Comparison of ENCODE assay signal across 16 mouse cellular contexts in genomic region chr1:82132536-82132935, GRCm38 (mm10).
"Had no signal": no experiment of that assay in that cellular context is flagged by ENCODE, and none has a peak within 500 bp of the region (broad histone marks: within the 10 kb centered on the region; RNA-seq: fewer than 3 reads in every experiment).

No protein-coding gene starts in this region.

- H3K27ac ChIP-seq: midbrain, embryonic 13.5 days; midbrain, embryonic 15.5 days; neural tube, embryonic 12.5 days had no signal

- H3K27me3 ChIP-seq: megakaryocyte, embryonic 14.5 days; midbrain, embryonic 13.5 days; midbrain, embryonic 15.5 days; neural tube, embryonic 12.5 days had no signal

- H3K4me3 ChIP-seq: megakaryocyte, embryonic 14.5 days; midbrain, embryonic 13.5 days; midbrain, embryonic 15.5 days; neural tube, embryonic 12.5 days had no signal

- H3K4me1 ChIP-seq: megakaryocyte, embryonic 14.5 days; midbrain, embryonic 13.5 days; neural tube, embryonic 12.5 days had no signal

- H3K9me3 ChIP-seq: megakaryocyte, embryonic 14.5 days; midbrain, embryonic 13.5 days; midbrain, embryonic 15.5 days; neural tube, embryonic 12.5 days had no signal

- H3K4me2 ChIP-seq: lung, embryonic 14.5 days; midbrain, embryonic 11.5 days; midbrain, embryonic 13.5 days; midbrain, embryonic 15.5 days; neural tube, embryonic 12.5 days had no signal

- H3K9ac ChIP-seq: lung, embryonic 14.5 days; midbrain, embryonic 13.5 days; midbrain, embryonic 15.5 days; neural tube, embryonic 12.5 days had no signal

- ATAC-seq: midbrain, embryonic 13.5 days; midbrain, embryonic 15.5 days had no signal

- DNase-seq: lung, adult 18-20 months; lung, embryonic 14.5 days; lung, postnatal 10 days; lung, postnatal 4 days; right cerebral cortex, adult 18-20 months; right cerebral cortex, postnatal 25 days; right cerebral cortex, postnatal 4 days; spleen, adult 18-20 months; thymus, adult 18-20 months; thymus, postnatal 14 days; thymus, postnatal 36 days had no signal

- H3K36me3 ChIP-seq: midbrain, embryonic 13.5 days; midbrain, embryonic 15.5 days; neural tube, embryonic 12.5 days had no signal
